Mouse (Mus musculus) 3T3-L1 (cell line): Measurements from ENCODE around the gene Kcnh4.

ENCODE experiments used
- DNase-seq: peaks from one replicate; pipeline ENCODE4 v3.0.0-alpha.2; 2015; ENCODE audit warnings: low read depth, low spot score

The Kcnh4 gene

DNA sequence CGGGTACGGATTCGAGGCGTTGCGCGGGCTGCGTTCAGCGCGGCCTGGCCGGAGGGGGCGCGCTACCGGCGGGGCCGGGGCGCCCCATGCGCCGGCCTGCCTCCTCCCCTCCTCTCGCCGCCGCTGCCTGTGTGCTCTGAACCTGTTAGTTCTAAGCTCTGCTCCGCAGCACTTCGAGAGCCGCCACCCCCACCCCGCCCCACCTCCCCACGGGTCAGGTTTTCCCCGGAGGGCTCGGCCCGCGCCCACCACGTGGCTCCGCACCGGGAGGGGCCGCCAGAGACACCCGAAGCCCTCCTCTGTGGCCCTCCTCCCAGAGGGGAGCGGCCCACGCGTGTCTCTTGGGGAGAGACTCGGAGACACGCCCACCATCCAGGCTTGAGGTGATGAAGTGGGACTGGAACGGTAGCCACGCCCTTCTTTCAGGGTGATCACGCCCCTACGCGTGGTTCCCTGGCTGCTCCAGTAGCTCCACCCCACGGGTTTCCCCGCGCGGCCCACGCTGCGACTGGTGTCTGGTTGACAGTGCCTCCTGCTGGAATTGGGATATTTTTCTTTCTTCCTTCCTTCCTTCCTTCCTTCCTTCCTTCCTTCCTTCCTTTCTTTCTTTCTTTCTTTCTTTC, at the start of gene Kcnh4:
Kcnh4 (minus strand) TSS at position 332 of the 623 bp plus-strand sequence.
- peak; percentile 13 for DNase-seq

DNA sequence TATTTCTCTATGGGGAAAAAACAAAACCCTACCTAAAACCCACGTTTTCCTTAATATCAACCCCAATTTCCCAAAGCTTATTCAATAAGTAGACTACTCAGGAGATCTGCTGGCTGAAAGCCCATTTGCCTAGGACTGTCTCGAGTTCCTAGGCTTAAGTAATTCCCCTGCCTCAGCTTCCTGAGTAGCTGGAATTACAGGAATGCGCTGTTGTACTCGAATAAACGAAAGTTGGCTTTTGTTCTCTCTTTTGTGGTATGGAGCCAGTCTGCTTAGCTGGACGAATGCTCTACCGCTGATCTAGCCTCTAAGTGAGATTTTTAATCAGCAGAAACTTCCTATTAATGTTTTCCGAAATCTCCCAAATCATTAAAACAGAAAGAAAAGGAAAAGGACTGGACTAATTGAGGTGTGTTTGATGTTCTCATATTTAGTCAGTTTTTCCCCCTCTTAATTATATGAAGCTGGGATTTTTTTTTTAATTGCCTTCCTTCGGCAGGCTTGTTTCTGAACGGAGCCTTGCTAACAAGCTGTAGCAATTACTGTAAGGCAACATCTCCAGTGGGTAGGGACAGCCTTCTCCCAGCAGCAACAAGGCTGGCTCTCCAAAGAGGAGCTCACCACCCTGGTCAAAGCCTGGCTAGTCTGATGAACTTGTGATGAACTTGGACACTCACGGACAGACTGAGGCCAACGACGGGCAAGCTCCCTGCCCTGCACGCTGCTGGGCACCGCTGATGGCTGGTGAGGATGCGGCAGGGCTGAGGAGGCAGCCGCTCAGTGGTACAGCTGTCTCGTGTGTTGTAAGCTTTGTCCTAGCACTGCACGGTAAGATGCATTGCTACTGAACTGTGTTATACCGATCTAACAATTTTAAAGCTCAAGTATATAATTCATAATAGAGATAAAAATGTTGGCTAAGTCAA, 46.9 kb upstream of the Kcnh4 start:
- peak; percentile 63 for DNase-seq

DNA sequence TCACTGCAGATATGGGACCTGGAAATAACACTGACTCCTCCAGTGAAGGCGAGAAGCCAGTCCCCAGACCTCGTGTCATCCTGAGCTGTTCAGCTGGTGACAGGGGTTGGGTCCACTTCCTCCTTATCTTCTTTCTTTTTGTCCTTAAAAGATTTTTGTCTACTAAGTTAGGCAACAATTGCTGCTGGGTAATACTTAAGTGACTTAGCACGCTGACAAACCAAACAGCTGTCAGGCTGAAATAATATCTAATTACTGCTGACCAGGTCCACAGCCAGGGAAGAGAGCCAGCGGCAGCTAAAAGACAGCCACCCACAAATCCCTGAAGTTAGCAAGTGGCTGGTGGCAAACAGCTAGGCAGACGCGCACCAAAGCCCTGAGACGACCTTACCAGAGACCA, 45.8 kb upstream of the Kcnh4 start:
- no peak for DNase-seq

DNA sequence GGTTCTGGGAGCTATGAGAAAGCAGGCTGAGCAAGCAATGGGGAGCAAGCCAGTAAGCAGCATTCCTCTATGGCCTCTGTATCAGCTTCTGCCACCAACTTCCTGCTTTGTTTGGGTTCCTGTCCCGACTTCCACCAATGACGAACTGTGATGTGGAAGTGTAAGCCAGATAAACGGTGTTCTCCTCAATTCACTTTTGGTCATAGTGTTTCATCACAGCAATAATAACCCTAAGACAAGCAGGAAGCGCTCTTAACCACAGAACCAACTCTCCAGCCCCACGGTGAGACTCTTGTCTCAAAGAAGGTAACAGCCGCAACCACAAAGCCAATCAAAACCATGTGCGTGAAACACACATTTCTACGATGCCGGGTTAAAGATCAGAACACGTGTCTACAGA, 44.7 kb upstream of the Kcnh4 start:
- DNase-seq = no peak

DNA sequence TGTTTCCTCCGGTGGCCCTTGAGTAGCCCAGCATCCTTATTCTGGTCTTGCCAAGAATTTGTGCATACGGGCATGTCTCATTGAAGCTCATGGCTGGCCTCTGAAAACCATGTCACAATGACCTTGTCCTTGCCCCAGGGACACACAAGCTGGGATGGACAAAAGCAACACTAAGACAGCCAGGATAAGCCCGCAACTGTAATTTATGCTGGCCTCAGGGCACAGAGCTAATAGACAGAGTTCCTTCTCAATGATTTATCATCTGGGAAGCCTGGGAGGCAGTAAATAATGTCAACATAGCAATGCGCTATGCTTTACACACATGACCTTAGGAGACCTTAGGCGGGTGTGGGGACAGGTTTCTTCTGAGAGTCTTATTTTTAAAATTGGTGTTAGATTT, 39.7 kb upstream of the Kcnh4 start:
- DNase-seq = no peak

DNA sequence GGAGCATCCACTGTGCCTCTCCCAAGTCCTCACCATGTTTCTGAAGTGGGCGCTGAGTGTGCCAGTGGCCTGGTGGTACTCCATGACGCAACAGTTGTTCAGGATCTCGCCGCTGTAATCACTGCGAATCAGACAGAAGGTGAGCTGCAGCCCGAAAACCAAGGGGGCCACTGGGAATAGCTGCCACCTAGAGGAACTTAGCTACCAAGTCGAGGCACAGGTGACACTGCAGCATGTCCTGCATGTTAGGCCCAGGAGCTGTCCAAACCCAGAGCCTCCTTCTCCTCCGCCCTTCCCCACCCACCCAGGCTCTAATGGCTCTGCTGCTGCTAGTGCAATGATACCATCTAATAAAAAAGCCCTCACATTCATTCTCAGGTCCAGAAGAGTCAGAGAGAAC, 36.8 kb upstream of the Kcnh4 start:
- no peak for DNase-seq

DNA sequence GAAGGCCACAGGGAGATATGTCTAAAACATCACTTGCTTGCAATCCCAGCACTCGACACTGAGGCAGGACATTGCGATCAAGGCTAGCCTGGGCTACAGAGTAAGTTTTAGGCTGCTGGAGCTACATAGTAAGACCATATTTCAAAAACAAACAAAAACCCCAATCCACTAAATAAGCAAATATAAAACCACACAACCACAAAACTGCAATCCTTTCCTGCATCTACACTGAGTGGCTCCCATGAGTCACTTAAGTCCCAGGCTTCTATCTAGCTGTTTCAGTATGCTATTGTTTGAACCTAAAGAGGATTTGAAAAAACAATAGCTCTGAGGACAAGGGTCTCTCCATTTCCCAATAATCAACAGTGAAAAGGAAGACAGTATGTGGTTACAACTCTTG, 35.6 kb upstream of the Kcnh4 start:
- peak; percentile 63 for DNase-seq

DNA sequence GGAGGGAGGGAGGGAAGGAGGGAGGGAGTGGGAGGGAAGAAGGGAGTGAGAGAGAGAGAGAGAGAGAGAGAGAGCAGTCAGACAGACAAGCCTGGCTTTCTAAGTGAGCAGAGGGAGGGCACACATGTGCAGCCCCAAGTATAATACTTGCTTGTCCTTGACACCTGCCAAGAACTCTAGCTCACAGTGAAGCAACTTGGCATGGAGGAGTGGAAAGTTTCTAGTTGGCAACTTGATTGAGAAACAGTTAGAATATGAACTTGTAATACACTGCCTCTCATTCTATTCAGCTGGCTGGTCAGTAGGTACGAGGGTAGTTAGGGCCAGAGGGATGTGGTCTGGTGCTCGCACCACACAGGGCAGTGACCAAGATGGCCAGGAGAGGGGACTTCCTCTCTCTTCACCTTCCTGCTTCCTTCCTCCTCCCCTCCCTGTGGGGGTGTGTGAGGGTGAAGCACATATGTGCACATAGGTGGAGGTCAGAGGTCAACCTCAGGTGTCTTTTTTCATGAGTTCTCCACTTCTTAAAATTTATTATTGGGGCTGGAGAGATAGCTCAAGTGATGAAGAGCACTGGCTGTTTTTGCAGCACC, 31.8 kb upstream of the Kcnh4 start:
- peak; percentile 74 for DNase-seq

DNA sequence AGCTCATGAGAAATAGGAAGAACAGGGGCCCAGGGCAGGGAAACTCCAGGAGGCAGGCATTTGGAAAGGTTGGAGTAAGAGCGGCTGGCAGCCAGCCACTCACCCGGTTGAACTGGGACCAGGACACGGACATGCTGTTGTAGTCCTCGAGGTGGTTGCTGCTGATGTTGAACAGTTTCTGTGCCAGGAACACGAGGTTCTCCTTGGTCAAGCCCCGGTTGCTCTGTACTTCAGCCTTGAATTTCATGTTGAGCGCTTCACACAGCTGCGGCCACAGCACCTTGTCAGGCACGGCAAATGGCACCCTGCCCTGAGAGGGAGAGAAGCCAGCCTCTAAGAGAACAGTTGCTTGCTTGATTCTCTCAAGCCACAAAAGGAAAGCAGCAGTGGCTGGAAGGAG, 30.9 kb upstream of the Kcnh4 start:
- DNase-seq = peak; percentile 52

DNA sequence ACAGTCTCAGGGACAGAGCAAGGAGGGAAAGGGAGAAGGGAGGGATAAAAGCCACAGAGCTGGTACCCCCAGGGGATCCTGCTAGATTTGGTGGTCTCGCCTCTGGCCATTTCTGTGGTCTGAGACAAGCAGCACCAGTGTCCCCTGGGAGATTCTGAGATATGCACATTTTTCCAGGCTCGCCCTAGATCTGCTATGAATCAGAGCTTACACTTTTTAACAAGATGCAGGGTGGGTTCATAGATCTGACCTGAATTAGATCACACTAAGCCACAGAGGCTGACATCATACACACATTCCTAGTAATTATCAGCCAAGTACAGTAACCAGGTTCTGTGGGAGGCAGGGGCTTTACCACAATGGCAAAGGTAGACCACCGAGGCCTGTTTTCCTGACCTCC, 30.0 kb upstream of the Kcnh4 start:
- peak; percentile 97 for DNase-seq

DNA sequence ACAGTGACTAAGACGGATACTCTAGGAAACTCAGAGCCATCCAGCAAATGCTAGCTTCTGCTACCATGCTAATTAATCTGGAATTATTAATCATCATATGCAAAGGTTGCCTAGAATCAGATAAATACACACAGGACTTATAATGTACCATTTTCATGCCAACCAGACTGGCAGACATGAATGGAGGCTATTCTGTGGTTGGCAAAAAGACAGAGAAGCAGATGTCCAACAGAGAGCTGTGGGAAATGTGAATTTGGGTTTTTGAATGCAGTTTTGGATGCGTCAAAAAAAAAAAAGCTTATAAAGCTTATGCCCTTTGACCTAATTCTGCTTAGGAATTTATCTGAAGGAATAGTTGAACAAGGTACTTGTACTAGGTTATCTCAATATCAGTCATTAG, 26.0 kb upstream of the Kcnh4 start:
- DNase-seq = no peak

DNA sequence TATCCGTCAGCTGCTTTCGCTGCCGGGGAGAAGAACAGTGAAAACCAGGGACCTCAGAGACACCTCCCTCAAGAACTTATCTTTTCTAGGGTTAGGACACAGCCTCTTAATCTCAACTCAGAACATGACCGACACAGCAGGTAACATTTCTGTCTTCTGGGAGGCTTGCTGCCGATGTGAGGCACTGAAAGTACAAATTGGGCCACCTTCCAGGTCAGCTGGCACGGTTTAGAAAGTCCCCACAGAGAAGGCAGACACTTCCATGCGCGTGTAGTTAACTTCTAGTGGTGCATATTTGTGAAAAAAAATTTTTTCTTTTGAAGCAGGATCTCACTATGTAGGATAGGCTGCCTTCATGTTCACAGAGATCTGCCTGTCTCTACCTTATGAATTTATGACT, 24.5 kb upstream of the Kcnh4 start:
- no peak for DNase-seq

DNA sequence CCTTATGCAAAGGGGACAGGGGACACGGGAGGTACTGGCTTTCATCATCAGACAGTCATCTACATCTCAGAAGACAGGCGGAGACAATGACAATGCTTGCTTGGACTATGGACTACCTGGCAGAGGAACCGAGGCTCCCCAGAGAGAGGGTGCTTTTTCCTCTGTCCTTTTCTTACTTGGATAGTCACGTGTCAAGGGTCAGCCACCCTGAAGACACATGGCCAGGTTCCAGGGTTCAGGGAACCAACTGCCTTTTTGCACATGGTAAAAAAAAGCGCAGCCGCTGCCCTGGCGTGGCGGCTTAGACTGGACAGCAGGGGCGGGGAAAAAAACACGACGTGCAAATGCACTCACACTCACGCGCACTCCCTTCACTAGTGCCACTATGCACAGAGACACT, 22.8 kb upstream of the Kcnh4 start:
- no peak for DNase-seq

DNA sequence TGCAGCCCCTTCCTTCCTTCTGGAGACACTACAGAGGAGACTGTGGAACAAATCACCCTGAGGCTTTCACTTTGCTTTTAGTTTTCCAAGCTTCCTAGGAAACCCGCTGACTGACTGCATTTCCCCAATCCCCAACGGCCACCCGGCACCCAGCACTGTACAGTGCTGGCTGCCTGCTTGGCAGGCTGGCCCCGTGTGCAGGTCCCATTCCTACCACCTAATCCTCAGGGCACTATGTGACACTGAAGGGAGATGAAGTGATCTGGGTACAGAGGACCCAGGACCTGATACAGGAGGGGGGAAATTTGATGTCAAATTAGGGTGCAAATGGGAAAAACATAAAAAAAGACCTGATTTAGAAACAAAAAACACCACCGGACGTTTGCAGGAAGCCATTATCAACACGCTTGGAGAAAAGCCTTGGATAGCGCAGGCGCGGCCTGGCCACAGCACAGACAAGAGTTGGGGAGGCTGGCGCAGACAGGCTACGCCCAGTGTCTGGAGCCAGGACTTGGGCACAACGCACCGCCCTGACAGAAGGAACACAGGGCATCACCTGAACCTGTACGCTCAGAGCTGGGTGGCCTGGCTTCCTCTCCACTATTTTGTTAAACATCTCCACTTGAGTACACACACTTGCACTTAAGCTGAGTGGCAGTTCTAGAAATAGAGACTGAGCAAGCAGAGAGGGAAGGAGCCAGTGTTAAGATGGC, 22.2 kb upstream of the Kcnh4 start:
- DNase-seq = no peak

DNA sequence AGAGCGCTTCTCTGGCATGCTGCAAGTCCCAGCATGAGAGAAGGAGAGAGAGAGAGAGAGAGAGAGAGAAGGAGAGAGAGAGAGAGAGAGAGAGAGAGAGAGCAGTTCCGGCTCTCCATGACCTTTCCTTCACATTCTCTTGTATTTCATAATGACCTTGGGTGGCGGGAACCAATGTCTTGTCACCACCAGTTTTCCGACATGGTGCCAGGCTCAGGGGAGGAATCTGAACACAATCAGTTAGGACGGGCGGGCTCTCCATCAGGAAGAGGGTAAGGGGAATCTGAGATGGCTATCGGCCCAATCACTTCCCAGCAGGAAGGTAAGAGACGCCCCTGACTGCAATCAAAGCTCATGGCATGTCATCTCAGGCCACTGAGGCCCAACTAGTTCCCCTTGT, 20.5 kb upstream of the Kcnh4 start:
- DNase-seq = no peak

DNA sequence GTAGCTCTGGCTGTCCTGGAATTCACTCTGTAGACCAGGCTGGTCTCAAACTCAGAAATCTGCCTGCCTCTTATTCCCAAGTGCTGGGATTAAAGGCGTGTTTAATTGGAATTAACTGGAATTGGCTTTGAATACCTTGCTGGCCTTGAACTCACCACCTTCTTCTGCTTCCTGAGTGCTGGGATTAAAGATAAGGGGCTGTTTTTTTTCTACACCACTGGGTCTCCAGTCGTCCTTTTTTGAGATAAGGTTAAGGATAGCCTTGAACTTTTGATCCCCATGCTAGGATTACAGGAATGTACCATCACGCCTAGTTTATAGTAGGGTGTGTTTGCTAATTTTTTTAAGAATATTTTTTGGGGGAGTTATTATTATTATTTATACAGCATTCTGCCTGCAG, 18.3 kb upstream of the Kcnh4 start:
- no peak for DNase-seq

DNA sequence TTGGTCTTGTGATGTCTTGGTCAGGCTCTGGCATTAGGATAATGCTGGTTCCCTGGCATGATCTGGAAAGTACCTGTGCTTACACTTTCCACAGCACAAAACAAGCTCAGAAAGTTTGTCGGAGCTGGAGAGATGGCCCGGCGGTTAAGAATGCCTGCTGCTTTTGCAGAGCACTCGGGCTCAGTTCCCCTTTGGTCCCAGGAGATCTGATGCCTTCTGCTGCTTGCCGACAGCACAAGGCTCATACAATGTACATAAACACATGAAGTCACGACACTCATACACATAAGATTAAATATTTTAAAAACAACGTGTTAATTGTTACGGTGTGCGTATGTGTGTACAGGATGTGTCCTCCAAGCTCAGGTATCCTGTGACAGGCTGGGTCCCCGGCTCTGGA, 16.2 kb upstream of the Kcnh4 start:
- DNase-seq = no peak

DNA sequence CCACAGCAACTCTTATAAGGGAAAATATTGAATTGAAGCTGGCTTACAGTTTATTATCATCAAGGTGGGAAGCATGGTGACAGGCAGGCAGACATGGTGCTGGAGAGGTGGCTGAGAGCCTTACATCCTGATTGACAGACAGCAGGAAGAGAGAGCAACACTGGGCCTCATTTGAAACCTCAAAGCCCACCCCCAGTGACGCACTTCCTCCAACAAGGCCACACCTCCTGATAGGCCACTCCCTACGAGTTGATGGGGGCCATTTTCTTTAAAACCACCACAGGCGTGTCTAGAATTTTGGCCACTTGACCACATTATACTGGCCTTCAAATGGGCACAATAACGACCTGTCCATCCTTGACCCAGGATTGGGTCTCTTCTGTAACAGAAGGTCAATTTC, 14.5 kb upstream of the Kcnh4 start:
- no peak for DNase-seq

DNA sequence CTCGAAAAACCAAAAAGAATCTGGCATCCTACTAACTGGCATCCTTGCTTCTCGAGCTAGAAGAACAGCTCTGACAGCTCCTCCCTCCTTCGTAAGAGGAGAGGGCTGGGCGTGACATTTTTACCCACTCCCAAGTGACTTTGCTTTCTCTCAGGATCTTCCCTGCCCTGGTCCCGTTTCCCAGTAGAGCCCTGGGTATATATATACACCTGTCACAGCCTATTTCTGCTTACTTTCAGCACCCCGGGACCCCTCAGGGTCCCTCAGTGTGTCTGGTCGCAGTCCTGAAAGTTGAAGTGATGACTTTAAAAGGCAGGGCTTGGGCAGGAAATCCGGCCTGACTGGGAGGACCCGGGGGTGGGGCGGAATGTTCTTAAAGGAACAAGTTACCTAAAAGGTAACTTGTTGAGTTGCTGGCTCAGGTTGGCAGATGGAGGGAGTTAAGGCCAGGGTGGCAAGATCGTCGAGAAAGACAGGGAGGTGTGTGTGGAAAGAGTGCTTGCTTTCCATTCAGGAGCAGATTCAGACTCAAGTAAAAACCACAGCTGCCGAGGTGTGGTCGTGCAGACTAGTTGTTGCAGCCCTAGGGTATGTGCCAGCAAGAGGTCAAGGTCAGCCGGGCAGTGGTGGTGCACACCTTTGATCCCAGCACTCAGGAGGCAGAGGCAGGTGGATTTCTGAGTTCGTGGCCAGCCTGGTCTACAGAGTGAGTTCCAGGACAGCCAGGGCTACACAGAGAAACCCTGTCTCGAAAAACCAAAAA, 11.1 kb upstream of the Kcnh4 start, which contains the start of gene Ghdc:
Ghdc (minus strand) TSS at position 312 of the 763 bp plus-strand sequence.
- DNase-seq = peak; percentile 78

DNA sequence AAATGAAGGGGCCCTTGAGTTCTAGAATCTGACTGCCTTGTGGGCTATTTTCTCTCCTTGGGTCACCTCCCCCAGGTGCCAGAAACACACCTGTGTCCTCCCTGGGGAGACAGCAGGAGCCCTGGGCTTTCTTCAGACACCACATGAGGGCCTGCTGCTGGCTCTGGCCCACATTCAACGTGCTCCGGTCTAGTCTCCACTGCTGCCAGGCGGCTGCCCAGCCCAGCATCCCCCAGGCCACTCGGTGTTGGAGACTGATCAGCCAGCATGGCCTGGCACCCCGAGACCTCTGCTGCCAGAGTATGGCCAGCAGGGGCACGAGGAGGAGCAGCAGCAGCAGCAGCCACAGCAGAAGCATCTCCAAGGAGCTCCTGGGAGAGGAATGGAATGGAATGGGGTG, 10.2 kb upstream of the Kcnh4 start:
- no peak for DNase-seq

DNA sequence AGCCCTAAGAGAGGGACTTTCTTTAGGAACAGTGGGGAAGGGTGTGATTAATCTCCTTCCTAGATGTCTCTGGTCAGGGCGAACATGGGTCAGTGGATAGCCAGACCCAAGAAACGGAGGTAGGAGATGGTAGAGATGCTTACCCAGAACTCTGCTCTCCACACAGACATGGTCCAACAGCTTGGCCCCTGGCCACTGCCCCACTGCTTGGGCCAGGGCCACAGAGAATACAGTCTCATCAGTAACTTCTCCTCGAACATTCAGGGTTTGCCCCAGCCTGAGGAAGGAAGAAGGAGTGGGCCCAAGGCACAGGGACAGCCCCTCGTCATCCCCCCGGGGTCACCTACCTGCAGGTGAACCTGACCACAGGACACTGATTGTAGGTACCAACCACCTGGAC, 8.1 kb upstream of the Kcnh4 start:
- no peak for DNase-seq
